Mouse (Mus musculus) frontal cortex, postnatal 36 days (tissue): ENCODE measurements around the gene Unk.
A peak's percentile ranks its signal among the peaks of the same experiment; 100 is the strongest.

Experiments
- DNase-seq, 2 experiments: peaks; one replicate each; pipeline ENCODE4 v3.0.0; 2022; ENCODE audit warnings: low spot score in 2 of 2

The Unk gene

GRCm38 (mm10) chr11:116030088-116030897 is at the start of gene Unk:
TSS of gene Unk (plus strand) at chr11:116030322.
- DNase-seq = peak; percentile 98 to 99

DNA sequence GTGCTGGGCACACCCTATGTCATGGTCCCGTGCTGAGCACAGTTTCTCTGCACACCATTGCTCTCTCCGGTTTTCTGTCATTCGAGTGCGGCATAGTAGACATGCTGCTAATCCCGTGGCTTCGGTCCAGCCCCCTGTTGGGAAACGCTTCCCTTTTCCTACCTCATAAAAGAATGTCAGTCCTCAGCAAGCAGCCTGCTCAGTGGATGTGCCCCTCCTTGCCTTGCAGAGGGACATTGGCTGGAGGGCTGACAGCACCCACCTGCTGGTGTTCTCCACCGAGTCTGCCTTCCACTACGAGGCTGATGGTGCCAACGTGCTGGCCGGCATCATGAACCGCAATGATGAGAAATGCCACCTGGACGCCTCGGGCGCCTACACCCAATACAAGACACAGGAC is 47.6 kb upstream of the Unk start:
- DNase-seq = no peak

GRCm38 (mm10) chr11:115983291-115983690 is 46.8 kb upstream of the Unk start:
- no peak for DNase-seq

GRCm38 (mm10) chr11:115989686-115990085 is 40.4 kb upstream of the Unk start:
- DNase-seq = no peak

DNA sequence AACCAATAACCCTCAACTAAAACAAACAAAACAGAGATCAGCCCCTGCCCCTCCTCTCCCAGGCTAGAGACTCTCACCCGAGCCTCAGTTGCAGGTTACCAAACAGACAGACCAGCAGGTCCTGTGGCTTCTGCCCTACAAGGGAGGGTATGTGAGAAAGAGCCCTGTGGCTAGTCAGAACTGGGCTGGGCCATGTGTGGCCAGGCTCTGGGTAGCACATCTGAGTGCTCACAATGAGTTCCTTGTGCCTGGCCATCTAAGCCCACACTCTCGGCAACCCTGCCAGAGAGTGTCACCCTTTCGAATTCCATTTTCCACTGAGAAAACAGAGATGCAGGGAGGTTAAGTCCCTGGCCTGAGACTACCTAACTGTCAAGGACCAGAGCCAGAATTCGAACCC is 38.0 kb upstream of the Unk start:
- DNase-seq = no peak

- DNase-seq = no peak
These were observed 34.9 kb upstream of the Unk start for GRCm38 (mm10) chr11:115995256-115995655.

- no peak for DNase-seq
These were observed 33.1 kb upstream of the Unk start for GRCm38 (mm10) chr11:115997047-115997446.

- no peak for DNase-seq
These were observed 32.5 kb upstream of the Unk start for GRCm38 (mm10) chr11:115997662-115998061.

- DNase-seq = no peak
These were observed 31.1 kb upstream of the Unk start for GRCm38 (mm10) chr11:115999027-115999426.

GRCm38 (mm10) chr11:115999538-116000143 is 30.5 kb upstream of the Unk start:
- peak; percentile 69 to 78 for DNase-seq

- no peak for DNase-seq
These were observed 29.5 kb upstream of the Unk start for GRCm38 (mm10) chr11:116000607-116001006.

- DNase-seq = no peak
These were observed 28.4 kb upstream of the Unk start for GRCm38 (mm10) chr11:116001725-116002124.

DNA sequence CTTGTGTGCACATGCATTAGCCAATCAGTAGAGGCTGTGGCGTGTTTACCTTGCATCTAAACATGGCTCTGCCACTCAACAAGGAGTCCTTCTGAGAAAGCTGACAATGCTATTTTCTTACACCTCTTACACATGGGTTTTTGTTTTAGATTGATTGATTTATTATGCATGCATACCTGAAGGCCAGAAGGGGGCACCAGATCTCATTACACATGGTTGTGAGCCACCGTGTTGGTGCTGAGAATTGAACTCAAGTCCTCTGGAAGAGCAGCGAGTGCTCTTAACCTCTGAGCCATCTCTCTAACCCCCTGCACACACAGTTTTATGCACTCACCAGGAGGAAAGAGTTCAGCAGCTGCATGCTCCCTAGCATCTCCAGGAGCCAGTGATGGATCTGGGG is 27.2 kb upstream of the Unk start:
- no peak for DNase-seq

GRCm38 (mm10) chr11:116004186-116004823 is 25.8 kb upstream of the Unk start:
- no peak for DNase-seq

GRCm38 (mm10) chr11:116004840-116005700 is 25.1 kb upstream of the Unk start:
- DNase-seq = peak; percentile 38 to 57

DNA sequence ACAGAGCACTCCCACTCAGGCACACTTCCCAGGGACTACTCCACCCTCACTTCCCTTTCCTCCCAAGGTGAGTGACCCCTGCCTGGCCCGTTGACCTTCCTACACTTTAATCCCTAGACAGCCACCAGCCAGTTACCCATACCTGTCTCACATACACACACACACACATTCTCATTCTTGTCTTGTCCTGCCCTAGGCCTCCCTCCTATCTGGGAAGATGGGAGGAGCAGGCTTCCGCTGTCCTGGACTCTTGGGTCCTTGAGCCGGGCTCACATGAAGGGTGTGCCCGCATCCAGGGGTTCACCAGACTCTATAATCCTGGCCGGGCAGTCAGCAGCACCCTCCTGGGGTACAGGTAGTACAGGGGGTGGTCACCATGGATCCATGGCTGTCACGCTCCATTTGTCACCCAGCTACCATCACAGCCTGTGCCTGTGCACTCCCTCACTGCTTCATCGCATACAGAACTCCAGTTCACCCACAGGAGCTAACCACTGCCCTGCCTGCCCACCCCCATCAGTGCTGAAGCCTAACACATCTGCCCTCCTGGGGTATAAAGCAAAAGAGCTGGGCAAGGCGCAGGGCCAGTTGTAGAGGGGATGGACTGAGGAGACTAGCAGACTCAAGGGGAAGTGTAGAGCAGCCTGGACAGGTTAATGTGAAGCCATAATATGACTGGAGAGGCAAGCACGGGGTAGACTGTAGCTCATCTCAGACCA is 24.3 kb upstream of the Unk start:
- DNase-seq = no peak

DNA sequence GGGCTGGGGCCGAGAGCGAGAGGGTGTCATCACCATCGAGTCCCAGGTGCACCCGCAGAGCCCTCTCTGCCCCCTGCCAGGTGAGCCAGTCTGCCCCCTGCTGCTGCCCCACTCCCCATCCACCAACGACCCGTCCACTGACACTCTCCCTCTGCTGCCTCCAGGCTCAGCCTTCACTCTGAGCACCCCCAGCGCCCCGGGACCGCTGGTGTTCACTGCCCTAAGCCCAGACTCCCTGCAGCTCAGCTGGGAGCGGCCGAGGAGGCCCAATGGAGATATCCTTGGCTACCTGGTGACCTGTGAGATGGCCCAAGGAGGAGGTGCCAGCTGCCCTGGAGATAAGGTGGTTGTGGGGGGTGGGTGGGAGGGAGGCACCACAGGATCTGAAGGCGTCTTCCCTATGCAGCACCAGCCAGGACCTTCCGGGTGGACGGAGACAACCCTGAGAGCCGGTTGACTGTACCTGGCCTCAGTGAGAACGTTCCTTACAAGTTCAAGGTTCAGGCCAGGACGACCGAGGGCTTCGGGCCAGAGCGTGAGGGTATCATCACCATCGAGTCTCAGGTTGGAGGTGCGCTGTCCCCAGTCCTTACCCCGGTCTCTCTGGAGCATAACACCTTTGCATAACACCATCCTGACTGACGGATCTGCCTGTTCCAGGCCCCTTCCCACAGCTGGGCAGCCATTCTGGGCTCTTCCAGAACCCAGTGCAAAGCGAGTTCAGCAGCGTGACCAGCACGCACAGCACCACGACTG is 22.8 kb upstream of the Unk start:
- no peak for DNase-seq

DNA sequence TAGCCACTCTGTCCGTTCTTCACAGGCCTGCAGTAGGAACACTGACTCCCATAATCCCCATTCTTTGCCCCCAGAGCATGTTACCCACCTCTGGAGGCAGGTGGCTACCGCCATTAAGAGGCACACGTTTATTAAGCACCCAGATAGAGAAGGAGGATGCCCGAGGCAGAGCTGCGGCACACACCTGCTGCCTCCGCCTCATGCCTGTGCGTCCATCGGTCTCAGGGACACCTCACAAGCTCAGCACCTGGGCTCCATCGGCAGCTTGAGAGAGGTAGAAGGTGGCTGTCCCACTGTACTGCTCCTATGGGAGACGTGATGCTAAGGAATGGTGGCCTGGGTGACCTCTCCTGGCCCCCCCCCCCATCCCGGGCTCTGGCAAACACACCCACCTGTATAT is 21.7 kb upstream of the Unk start:
- no peak for DNase-seq

- DNase-seq = no peak
These were observed 21.2 kb upstream of the Unk start for GRCm38 (mm10) chr11:116008832-116009375.

GRCm38 (mm10) chr11:116009661-116010060 is 20.5 kb upstream of the Unk start:
- DNase-seq = no peak
